Mouse (Mus musculus) cortical plate, adult 2 months (tissue): ENCODE measurements around the gene Rcor2.

ENCODE experiments used
- CTCF ChIP-seq: fragments of 200-500 bp; IDR thresholded peaks from 2 replicates; pipeline ENCODE4 v1.5.1; 2011; ENCODE audit warnings: mild to moderate bottlenecking, control low read depth, low read length; ENCODE audit not compliant: insufficient read depth; ENCODE audit errors: extremely low read depth
- POLR2A ChIP-seq: fragments of 200-500 bp; IDR thresholded peaks from 2 replicates; pipeline ENCODE4 v1.6.1; 2011; ENCODE audit warnings: mild to moderate bottlenecking, low read length, control low read depth; ENCODE audit not compliant: insufficient read depth; ENCODE audit errors: extremely low read depth

- TF ChIP-seq POLR2A (no peak), CTCF (no peak)
Observed at GRCm38 (mm10) chr19:7235461-7235860, 31.7 kb upstream of the Rcor2 start.
